Mouse (Mus musculus) liver, embryonic 14.5 days (tissue): Measurements from ENCODE around the gene Chst8.

Experiments used
- CTCF ChIP-seq: IDR thresholded peaks from 2 replicates; pipeline ENCODE4 v1.5.1; 2016; ENCODE audit warnings: antibody characterized with exemption, low read depth, control low read depth
- EP300 ChIP-seq: IDR thresholded peaks from 2 replicates; pipeline ENCODE4 v1.6.1; 2016; ENCODE audit warnings: antibody characterized with exemption, low read depth

DNA sequence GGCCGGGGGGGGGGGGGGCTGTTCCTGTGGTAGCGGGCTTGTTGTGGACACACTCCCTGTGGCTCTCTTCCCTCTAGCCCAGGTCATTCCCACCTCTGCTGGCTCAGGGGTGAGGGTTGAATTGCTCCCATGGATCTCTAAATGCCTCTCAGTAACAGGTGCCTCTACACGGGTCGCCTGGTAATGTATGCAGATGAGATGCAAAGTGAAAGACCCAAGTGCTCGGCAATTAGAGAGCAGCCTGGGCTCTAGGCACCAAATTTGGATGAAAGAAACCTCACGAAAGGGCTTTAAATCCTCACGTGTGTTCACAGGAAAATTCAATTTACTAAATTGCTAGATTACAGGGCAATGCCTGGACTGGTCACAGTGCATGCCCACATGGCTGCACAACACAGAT, 126.7 kb downstream of the Chst8 start:
- no peak for TF ChIP-seq CTCF
- no peak for TF ChIP-seq EP300
